Mouse (Mus musculus): ENCODE measurements at regions not wholly inside any gene's neighbourhood (a gene's known extent, or its start where the extent isn't known, plus 50 kb on each side); places are given as distances from the start of the nearest gene placed in this dataset.

DNA sequence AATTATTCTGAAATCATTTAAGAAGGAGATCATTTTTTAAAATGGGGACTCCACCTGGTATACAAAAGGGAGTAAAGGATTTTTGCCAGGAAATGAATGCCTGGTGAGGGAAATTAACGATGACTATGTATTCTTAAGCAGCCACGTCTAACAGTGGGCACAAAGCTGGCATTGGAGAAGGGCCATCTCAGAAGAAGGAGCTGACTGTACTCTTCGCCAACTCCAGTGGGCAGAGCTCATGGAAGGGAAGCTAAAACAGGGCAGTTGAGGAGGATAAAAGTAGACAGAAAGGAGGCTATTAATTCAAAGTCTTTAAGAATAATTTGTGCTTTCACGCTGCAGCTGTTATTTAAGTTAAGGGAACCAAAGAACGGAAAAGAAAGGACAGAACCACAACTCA is 294.2 kb downstream of the H2al1n start:
- peak; percentile 22 for DNase-seq (ENCODE audit: low spot score in 2 of 2)

Data from layer of hippocampus, adult 18-20 months (tissue).